Comparison of ENCODE assay signal across 8 mouse cellular contexts in the genomic region with DNA sequence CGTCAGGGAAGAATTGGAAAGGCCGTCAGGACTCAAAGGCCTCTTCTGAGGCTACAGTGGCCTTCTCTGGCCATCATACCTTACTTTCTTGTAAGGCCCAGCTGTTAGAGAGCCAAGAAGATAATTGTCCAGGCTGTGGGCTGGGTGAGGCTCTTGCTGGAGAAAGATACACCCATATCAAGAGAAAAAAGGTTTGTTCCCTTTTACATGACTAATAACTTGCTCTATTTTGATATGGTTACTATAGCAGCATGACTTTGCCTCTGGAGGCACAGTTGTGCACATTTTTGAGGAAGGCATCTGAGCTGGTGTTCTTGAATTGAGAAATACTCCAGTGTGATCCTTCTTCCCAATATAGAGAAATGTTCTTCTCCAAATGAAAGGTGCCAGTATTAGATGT. TPM values are rescaled to one million over a fixed set of nuclear protein-coding genes. Genes with fewer than 3 reads are reported as not detected.
DNase-seq lines count a peak whose midpoint lies in the region; ATAC-seq lines count a peak whose summit lies in the region.

No protein-coding gene starts in this region.

- ATAC-seq in CD4-positive, CD25-positive, alpha-beta regulatory T cell, adult 4 months = no peak
- ATAC-seq in forebrain, embryonic 16.5 days = no peak
- ATAC-seq in limb, embryonic 15.5 days (ENCODE audit: insufficient number of reproducible peaks, low FRiP score, low TSS enrichment, low read depth) = no peak
- ATAC-seq in neural tube, embryonic 13.5 days (ENCODE audit: low read depth) = no peak

- H3K4me3 ChIP-seq in forebrain, embryonic 16.5 days (replicated peaks; ENCODE audit: low read length) = peak overlapping the region; percentile 97
- H3K4me3 ChIP-seq in limb, embryonic 15.5 days = peak overlapping the region; percentile 94
- H3K4me3 ChIP-seq in neural tube, embryonic 13.5 days = peak overlapping the region; percentile 91

- H3K36me3 ChIP-seq in forebrain, embryonic 16.5 days (ENCODE audit: control insufficient read depth, insufficient read depth) = peaks cover 11% of the 10 kb centered on the region; the same call in 1 of the 2 replicates
- H3K36me3 ChIP-seq in limb, embryonic 15.5 days = peaks cover 20% of the 10 kb centered on the region
- peaks cover 29% of the 10 kb centered on the region for H3K36me3 ChIP-seq in neural tube, embryonic 13.5 days

- no peaks in the 10 kb centered on the region for H3K9me3 ChIP-seq in forebrain, embryonic 16.5 days (ENCODE audit: control insufficient read depth, low read length)
- H3K9me3 ChIP-seq in limb, embryonic 15.5 days = no peaks in the 10 kb centered on the region
- H3K9me3 ChIP-seq in neural tube, embryonic 13.5 days = no peaks in the 10 kb centered on the region

- DNase-seq in CD4-positive, CD25-positive, alpha-beta regulatory T cell, adult 2 months (ENCODE audit: low read depth, low spot score) = peak; percentile 23
- DNase-seq in MEL-GATA-1-ER (ENCODE audit: extremely low read depth, low read depth) = peak; percentile 92
- DNase-seq in urinary bladder, postnatal 25 days (ENCODE audit: low spot score) = no peak
- no peak for DNase-seq in right cerebral cortex, adult 18-20 months

- peaks cover 52% of the 10 kb centered on the region for H3K4me1 ChIP-seq in forebrain, embryonic 16.5 days (replicated peaks; ENCODE audit: control insufficient read depth, insufficient read depth, low read length)
- H3K4me1 ChIP-seq in limb, embryonic 15.5 days = peaks cover 39% of the 10 kb centered on the region
- H3K4me1 ChIP-seq in neural tube, embryonic 13.5 days (replicated peaks) = peaks cover 66% of the 10 kb centered on the region

- H3K27ac ChIP-seq in forebrain, embryonic 16.5 days (ENCODE audit: low read length) = no peak overlapping the region
- H3K27ac ChIP-seq in limb, embryonic 15.5 days = no peak overlapping the region
- no peak overlapping the region for H3K27ac ChIP-seq in neural tube, embryonic 13.5 days (replicated peaks)

- WGBS in forebrain, embryonic 16.5 days = 17% methylated on average over 2 of the region's 2 CpGs
- WGBS in limb, embryonic 15.5 days = 5% methylated on average over 2 of the region's 2 CpGs
- WGBS in neural tube, embryonic 13.5 days = 11% methylated on average over 2 of the region's 2 CpGs

- H3K27me3 ChIP-seq in forebrain, embryonic 16.5 days (replicated peaks; ENCODE audit: control insufficient read depth, insufficient read depth, low read length) = no peaks in the 10 kb centered on the region
- H3K27me3 ChIP-seq in limb, embryonic 15.5 days = no peaks in the 10 kb centered on the region
- H3K27me3 ChIP-seq in neural tube, embryonic 13.5 days = no peaks in the 10 kb centered on the region

- H3K4me2 ChIP-seq in forebrain, embryonic 16.5 days (ENCODE audit: low read length) = peak overlapping the region; percentile 99
- peak overlapping the region; percentile 90 for H3K4me2 ChIP-seq in limb, embryonic 15.5 days
- H3K4me2 ChIP-seq in neural tube, embryonic 13.5 days = peak overlapping the region; percentile 97

- H3K9ac ChIP-seq in forebrain, embryonic 16.5 days (replicated peaks; ENCODE audit: low read depth, low read length) = peak overlapping the region; percentile 94
- peak overlapping the region; percentile 91 for H3K9ac ChIP-seq in limb, embryonic 15.5 days
- H3K9ac ChIP-seq in neural tube, embryonic 13.5 days = peak overlapping the region; percentile 97

RNA-seq across cellular contexts. Expression of a gene that starts 2.5 kb away (rescaled TPM):
- 10 to 100 TPM; 20.6 to 21.8 TPM for polyA plus RNA-seq in CD4-positive, CD25-positive, alpha-beta regulatory T cell, adult 4 months (2017; shearing (Covaris generic))
- 36.3 and 40.3 TPM in 2 replicates for polyA plus RNA-seq in forebrain, embryonic 16.5 days (2015; fragmentation: Nextera tagmentation; extraction: Ambion mirVana)
- 34.5 and 36.6 TPM in 2 replicates for polyA plus RNA-seq in limb, embryonic 15.5 days (2015; fragmentation: Nextera tagmentation; extraction: Ambion mirVana)
- 27.8 and 30.8 TPM in 2 replicates for polyA plus RNA-seq in neural tube, embryonic 13.5 days (2015; fragmentation: Nextera tagmentation; extraction: Ambion mirVana)

RNA-seq across cellular contexts. Expression of a gene that starts 30.6 kb away (rescaled TPM):
- polyA plus RNA-seq in CD4-positive, CD25-positive, alpha-beta regulatory T cell, adult 4 months (2017; shearing (Covaris generic)) = not detected
- 10.7 and 11.7 TPM in 2 replicates for polyA plus RNA-seq in forebrain, embryonic 16.5 days (2015; fragmentation: Nextera tagmentation; extraction: Ambion mirVana)
- polyA plus RNA-seq in limb, embryonic 15.5 days (2015; fragmentation: Nextera tagmentation; extraction: Ambion mirVana) = 3.9 and 4.6 TPM in 2 replicates
- polyA plus RNA-seq in neural tube, embryonic 13.5 days (2015; fragmentation: Nextera tagmentation; extraction: Ambion mirVana) = 25.8 and 27.4 TPM in 2 replicates

Comparison
In these comparisons a context has a peak if more than half of its experiments do, and no peak if none do; other contexts are left out.
1. DNase-seq: peak in CD4-positive, CD25-positive, alpha-beta regulatory T cell, adult 2 months (single experiment) and MEL-GATA-1-ER (single experiment); none in urinary bladder, postnatal 25 days (single experiment) and right cerebral cortex, adult 18-20 months (single experiment).
2. Peak in every context shown above with its lines, with median percentiles within 50 percentile points of each other: H3K4me2 ChIP-seq, H3K4me3 ChIP-seq and H3K9ac ChIP-seq.